Mouse (Mus musculus) small intestine, adult 2 months (tissue): Measurements from ENCODE around the gene Banf1.

Source experiments
- CTCF ChIP-seq: fragments of 200-500 bp; IDR thresholded peaks from 2 replicates; pipeline ENCODE4 v1.5.1; 2012; ENCODE audit warnings: low read depth, mild to moderate bottlenecking, control low read depth, inconsistent platforms, low read length, moderate library complexity, mixed read lengths; ENCODE audit not compliant: insufficient replicate concordance, insufficient read length; ENCODE audit errors: extremely low read depth
- POLR2A ChIP-seq: fragments of 200-500 bp; IDR thresholded peaks from 2 replicates; pipeline ENCODE4 v1.6.1; 2012; ENCODE audit warnings: low read depth, mild to moderate bottlenecking, control low read depth, inconsistent platforms, low read length, moderate library complexity

- TF ChIP-seq CTCF (no peak), POLR2A (no peak)
These were observed 13.4 kb downstream of the Banf1 start for GRCm38 (mm10) chr19:5353609-5354008.
